Mouse (Mus musculus) kidney, adult 11 months (tissue): ENCODE measurements around the gene Bhmt.
"Not testable (repeated sequence)": the region's sequence is repeated elsewhere in the genome, so short reads cannot be mapped to it uniquely, and the experiment has no call there.

Experiments used
- DNase-seq: peaks from one replicate; pipeline ENCODE4 v3.0.0; 2022

Gene Bhmt

GRCm38 (mm10) chr13:93606868-93607578 lies 30.7 kb downstream of the Bhmt start:
- DNase-seq: peak; percentile 85

GRCm38 (mm10) chr13:93604698-93605097 lies 33.1 kb downstream of the Bhmt start:
- no peak for DNase-seq

- no peak for DNase-seq
These were observed 36.2 kb downstream of the Bhmt start for GRCm38 (mm10) chr13:93601527-93601926.

GRCm38 (mm10) chr13:93593040-93593699 lies 44.6 kb downstream of the Bhmt start:
- DNase-seq: no peak

GRCm38 (mm10) chr13:93582526-93582925 lies 55.2 kb downstream of the Bhmt start:
- not testable (repeated sequence) for DNase-seq

- no peak for DNase-seq
These were observed 57.3 kb downstream of the Bhmt start for GRCm38 (mm10) chr13:93580431-93580830.

GRCm38 (mm10) chr13:93569676-93570075 lies 68.1 kb downstream of the Bhmt start:
- DNase-seq: no peak
